Mouse (Mus musculus) liver, postnatal 0 days (tissue): Measurements from ENCODE around the gene Cbx7.

Source experiments
- CTCF ChIP-seq: sonication (generic); IDR thresholded peaks from 2 replicates; pipeline ENCODE4 v1.5.1; 2016; ENCODE audit warnings: antibody characterized with exemption, low read depth
- EP300 ChIP-seq: IDR thresholded peaks from 2 replicates; pipeline ENCODE4 v1.6.1; 2016; ENCODE audit warnings: antibody characterized with exemption, low read depth, mild to moderate bottlenecking

DNA sequence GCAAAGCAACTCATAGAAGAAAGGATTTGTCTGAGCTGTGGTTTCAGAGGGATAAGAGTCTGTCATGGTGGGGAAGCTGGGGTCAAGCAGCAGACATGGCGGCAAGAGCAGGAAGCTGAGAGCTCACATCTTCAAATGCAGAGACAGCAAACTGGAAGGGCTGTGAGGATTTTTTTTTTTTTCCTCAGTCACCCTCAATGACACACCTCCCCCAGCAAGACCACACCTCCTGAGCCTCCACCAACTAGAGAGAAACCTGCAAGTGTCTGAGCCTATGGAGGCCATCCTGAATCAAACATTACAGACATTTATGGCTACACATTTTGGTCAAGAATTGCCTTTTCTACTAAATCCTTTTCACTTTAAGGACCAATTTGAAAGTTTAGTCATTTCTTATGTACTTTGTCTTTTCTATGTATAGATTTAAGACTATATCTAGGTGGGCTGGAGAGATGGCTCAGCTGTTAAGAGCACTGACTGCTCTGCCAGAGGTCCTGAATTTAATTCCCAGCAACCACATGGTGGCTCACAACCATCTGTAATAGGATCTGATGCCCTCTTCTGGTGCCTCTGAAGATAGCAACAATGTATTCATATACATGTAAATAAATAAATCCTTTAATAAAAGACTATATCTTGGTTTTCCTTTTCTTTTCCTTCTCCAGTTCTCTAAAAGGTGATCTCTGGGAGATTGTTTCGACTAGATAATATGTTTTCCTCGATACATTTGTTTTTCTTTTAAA, 103.5 kb downstream of the Cbx7 start:
- TF ChIP-seq CTCF (peak; percentile 19), EP300 (no peak)
